Mouse (Mus musculus): ENCODE data around the gene Chia1.
A peak's percentile ranks its signal among the peaks of the same experiment; 100 is the strongest.
"Not testable (repeated sequence)": the region's sequence is repeated elsewhere in the genome, so short reads cannot be mapped to it uniquely, and the experiment has no call there.

The Chia1 gene

DNA sequence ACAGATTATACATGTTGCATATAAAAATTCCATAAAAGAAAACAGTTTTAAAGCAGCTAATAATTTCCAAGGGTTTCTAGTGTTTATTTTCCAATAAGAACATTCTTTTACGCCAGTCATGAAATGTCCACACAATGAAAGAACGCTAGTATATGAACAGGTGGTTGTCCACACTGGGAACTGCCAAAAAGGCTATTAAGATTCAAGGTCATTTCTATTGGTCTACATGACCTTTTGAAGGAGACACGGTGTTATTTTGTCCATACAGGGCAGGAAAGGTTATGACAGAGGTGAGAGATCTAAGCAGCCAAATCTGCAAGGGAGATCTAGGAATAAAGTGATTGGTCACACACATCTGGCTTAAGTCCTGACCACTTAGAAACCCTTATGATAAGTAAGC is at the start of gene Chia1:
Gene Chia1, plus strand, starts transcription at position 301 of the 400 bp plus-strand sequence.
- DNase-seq (ENCODE audit: low read depth, low spot score): no peak

- DNase-seq (ENCODE audit: low read depth, low spot score): not testable (repeated sequence)
Observed at GRCm38 (mm10) chr3:106067707-106068106, 45.3 kb upstream of the Chia1 start.

- no peak for DNase-seq (ENCODE audit: low read depth, low spot score)
Observed at GRCm38 (mm10) chr3:106070994-106071393, 42.0 kb upstream of the Chia1 start.

GRCm38 (mm10) chr3:106074824-106075223 is 38.2 kb upstream of the Chia1 start:
- DNase-seq (ENCODE audit: low read depth, low spot score): no peak

- DNase-seq (ENCODE audit: low read depth, low spot score): no peak
Observed at GRCm38 (mm10) chr3:106126999-106127398, 14.0 kb downstream of the Chia1 start.

- no peak for DNase-seq (ENCODE audit: low read depth, low spot score)
Observed at GRCm38 (mm10) chr3:106128807-106129493, 15.9 kb downstream of the Chia1 start.

- peak; percentile 87 for DNase-seq (ENCODE audit: low read depth, low spot score)
Observed at GRCm38 (mm10) chr3:106131690-106132089, 18.7 kb downstream of the Chia1 start.

GRCm38 (mm10) chr3:106144081-106144480 is 31.1 kb downstream of the Chia1 start:
- no peak for DNase-seq (ENCODE audit: low read depth, low spot score)

GRCm38 (mm10) chr3:106154413-106154812 is 41.4 kb downstream of the Chia1 start:
- no peak for DNase-seq (ENCODE audit: low read depth, low spot score)

DNA sequence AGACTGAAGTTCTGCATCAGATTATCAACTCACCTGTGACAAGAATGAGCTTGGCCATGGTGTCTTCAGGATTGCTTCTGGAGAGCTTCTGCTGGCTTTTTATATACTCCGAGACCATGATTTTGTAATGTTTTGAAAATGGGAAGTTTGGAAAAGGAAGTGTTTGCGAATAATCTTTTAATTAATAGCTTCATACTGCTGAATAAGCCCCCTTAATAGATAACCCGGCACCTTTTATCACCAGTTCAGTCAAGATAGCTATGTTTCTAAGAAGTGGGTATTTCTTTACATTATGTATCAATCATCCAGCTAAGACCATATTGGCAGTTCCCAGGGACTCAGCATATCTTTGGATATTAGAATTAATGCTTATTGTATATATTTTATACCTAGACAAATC is 54.4 kb downstream of the Chia1 start, which contains the start of gene Chil3:
Gene Chil3, minus strand, starts transcription at position 101 of the 400 bp plus-strand sequence.
- DNase-seq (ENCODE audit: low read depth, low spot score): no peak

DNA sequence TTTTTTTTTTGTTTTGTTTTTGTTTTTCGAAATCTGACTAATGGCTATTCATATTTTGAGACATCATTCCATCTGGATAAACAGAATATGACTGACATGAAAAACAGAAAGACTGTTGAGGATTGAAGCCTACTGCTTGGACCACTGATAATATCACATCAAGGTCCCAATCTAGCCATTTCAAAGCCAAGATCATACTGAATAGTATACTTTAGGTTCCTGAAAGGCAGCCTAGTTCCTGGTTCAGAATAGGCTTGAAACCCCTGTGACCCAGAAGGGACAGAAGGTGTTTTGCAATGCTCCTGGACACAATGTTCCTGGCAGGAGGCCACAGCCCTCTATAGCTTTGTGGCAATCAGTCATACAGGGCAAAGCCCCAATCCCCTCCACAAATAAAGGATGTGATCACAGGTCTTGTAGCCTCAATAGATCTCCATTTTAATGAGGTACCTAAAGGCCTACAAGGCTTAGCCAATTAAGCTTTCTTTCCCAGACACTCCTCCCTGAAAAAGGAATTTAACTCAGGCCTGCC is 57.6 kb downstream of the Chia1 start:
- DNase-seq (ENCODE audit: low read depth, low spot score): no peak

GRCm38 (mm10) chr3:106171135-106171731 is 58.2 kb downstream of the Chia1 start:
- DNase-seq (ENCODE audit: low read depth, low spot score): no peak

- DNase-seq (ENCODE audit: low read depth, low spot score): not testable (repeated sequence)
Observed at GRCm38 (mm10) chr3:106172506-106172905, 59.5 kb downstream of the Chia1 start.

GRCm38 (mm10) chr3:106174971-106175370 is 61.9 kb downstream of the Chia1 start:
- DNase-seq (ENCODE audit: low read depth, low spot score): not testable (repeated sequence)

GRCm38 (mm10) chr3:106177509-106178189 is 64.6 kb downstream of the Chia1 start:
- DNase-seq (ENCODE audit: low read depth, low spot score): no peak

Data from telencephalon, adult 2 months (tissue).